Mouse (Mus musculus) cerebellum, adult 2 months (tissue): ENCODE measurements at regions not wholly inside any gene's neighbourhood (a gene's known extent, or its start where the extent isn't known, plus 50 kb on each side); places are given as distances from the start of the nearest gene placed in this dataset.

Experiments used
- CTCF ChIP-seq: fragments of 200-500 bp; IDR thresholded peaks from 2 replicates; pipeline ENCODE4 v1.5.1; 2011; ENCODE audit warnings: low read depth, mild to moderate bottlenecking, control low read depth, low read length, moderate library complexity, borderline replicate concordance; ENCODE audit not compliant: insufficient read depth
- POLR2A ChIP-seq: fragments of 200-500 bp; IDR thresholded peaks from 2 replicates; pipeline ENCODE4 v1.6.1; 2011; ENCODE audit warnings: low read length, control low read depth, borderline replicate concordance; ENCODE audit not compliant: insufficient read depth

GRCm38 (mm10) chr17:62510184-62510583 lies 370.9 kb downstream of the Efna5 start:
- TF ChIP-seq POLR2A = no peak
- no peak for TF ChIP-seq CTCF
